Mouse (Mus musculus): Measurements from ENCODE around the gene Rab11fip4.

GRCm38 (mm10) chr11:79673072-79673471 is 82.1 kb downstream of the Rab11fip4 start:
- TF ChIP-seq FLI1 (IDR thresholded peaks at IDR 0.05; ENCODE audit: low read length) (no peak), GATA1 (IDR thresholded peaks at IDR 0.05; ENCODE audit: borderline replicate concordance, low read length) (no peak)

All from megakaryocyte, embryonic 14.5 days (primary cell).